Mouse (Mus musculus) heart, adult 9 months (tissue): Measurements from ENCODE around the gene Gm30083.
A peak's percentile ranks its signal among the peaks of the same experiment; 100 is the strongest.

Experiments used
- DNase-seq, 2 experiments: peaks; one replicate each; pipeline ENCODE4 v3.0.0; 2022; ENCODE audit warnings: low spot score in 2 of 2

Gene Gm30083

DNA sequence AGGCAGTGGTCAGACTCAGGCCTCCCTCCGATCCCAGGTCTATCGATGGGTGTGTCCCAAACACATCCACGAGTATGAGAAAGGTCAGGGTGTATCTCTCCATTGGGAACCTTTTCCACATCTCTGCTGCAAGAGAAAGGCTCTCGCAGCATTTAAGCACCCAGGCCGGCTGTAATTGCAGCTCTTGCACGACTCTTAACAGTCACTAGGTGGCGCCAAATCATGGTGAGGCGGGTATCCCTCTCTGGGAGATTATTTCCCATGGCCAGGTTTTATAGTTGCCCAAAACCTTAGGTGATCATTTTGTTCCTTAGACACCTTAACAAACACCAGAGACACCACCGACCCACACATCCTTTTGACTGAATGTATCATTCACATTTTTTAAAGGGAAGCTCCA, 55.6 kb downstream of the Gm30083 start:
- peak in 1 of 2 experiments; percentile 14 for DNase-seq

DNA sequence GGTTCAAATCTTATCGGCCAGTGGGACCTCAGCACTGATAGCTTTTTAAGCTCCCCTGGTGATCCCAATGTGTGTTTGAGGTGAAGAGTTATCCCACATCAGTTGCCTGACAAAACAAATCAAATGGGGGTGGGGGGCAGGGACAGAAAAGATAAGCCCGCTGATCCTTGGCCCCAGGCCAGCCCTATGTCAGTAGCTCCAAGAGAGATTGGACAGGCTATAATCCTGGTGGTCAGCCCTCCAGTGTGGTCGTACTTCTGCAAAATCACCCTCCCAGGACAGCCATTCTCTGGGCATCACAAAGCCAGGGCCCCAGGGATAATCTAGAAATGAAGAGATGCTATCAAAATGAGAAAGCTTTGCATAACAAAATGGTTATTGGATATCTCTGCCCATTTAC, 56.1 kb downstream of the Gm30083 start:
- no peak for DNase-seq

DNA sequence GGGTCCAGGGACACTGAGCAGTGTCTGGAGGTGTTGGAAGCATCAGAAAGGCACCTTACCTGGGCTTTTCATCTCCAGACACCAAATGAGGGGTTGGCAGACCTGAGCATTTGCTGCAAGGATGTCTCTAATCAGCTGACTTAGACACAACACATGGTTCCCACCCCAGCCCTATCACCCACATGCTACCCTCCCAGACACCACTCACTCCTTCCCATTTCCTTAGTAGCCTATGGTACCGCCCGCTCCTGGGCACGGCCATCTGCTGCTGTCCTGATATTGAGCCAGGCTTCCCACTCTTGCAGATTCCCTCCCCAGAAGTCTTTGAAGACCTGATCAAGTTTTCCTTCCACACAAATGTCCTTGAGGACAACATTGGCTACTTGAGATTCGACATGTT, 56.8 kb downstream of the Gm30083 start:
- DNase-seq, result no peak

DNA sequence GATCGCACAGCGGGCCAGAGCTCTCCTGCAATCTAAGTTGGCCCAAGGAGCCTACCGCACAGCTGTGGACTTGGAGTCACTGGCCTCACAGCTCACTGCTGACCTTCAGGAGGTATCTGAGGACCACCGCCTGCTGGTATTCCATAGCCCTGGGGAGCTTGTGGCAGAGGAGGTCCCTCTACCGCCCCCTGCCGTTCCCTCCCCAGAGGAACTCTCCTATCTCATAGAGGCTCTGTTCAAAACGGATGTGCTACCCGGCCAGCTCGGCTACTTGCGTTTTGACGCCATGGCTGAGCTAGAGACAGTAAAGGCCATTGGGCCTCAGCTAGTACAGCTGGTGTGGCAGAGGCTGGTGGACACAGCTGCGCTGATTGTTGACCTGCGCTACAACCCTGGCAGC, 58.9 kb downstream of the Gm30083 start:
- no peak for DNase-seq

DNA sequence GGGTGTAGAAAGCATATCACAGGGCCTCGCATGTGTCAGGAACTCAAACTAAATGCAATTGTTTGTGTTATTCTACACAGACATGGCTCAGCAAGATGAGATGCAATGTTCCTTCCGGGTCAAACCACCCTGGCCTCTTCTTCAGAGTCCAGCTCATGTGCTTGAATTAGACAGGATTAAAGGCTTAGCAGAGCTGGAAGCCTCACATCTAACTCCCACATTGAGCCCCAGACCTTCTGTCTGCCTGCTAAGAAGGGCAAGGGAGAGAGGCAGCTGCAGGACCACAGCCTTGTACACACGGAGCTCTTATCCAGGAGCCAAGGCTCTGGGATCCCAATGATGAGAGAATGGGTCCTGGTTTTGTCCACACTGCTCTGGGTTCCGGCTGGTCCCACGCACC, 61.2 kb downstream of the Gm30083 start, which contains the start of gene Rbp3:
Gene Rbp3, plus strand, starts transcription at position 243 of the 400 bp plus-strand sequence.
- no peak for DNase-seq

DNA sequence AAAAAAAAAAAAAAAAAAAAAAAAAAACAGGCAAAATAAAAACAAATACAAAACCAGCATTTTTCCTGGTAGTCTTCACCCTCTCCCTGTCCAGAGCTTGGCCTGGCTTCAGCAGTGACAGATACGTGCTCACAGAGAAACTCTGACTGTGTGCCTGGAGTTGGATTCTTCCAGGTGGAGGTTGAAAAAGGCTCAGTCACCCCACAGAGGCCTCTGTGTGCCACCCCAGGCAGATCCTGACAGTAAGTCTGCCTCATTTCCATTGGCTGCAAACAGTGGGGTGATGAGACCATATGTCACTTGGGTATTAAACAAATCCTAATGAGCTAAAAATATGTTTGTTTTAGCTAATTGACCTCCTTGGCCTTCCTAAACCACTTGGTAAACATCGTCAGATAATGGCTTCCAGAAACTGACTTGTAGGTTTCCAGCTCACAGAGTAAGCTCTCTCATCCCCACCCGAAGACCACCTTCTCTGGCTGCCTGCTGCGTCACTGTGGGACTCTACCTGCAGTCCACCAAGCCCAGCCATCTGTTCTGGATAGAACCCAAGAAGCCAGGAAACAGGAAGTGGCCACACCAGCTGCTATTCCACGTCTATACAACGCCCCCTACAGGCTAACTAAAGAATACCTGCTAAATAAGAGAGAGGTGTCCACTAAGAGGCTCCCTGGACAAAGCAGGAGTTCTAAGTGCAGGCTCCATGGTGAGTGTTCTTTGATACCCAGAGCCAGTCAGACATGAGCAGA, 62.6 kb downstream of the Gm30083 start:
- DNase-seq, result no peak

DNA sequence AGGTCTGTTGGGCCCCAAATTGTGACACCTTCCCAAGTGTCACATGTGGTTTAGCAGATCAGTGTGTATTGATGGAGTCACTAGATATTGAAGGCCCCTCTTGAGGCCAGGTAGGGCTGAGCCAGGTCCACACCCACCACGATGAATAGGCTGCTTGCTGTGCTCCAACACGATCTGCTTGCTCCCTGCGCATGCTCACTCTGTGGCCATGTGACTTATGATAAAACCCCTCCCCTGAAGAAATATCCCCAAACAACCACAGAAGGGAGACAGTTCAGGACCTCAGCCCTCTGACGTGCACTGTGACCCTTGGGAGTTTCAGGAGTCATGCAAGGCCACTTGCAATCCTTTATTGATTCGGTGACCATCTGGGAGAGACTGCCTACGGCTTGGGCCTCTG, 68.9 kb downstream of the Gm30083 start:
- no peak for DNase-seq

DNA sequence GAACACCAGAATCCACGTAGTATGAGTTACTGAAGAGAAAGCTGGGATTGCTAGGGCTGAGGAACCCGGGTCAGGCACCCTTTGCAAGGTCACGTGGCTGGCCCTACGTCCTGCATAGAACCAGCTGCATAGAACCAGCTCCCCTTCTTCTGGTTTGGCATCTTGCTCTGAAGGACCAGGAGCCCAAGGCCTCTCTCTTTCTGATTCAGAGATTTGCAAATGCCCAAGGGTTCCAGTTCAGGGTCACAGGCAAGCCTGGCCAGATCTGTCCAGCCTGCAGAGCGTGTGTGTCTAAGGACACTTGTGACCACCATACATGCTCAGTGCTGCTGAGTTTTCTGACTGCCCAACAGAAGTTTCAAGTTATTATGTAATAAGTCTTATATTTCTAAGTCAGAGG, 72.8 kb downstream of the Gm30083 start:
- no peak for DNase-seq

DNA sequence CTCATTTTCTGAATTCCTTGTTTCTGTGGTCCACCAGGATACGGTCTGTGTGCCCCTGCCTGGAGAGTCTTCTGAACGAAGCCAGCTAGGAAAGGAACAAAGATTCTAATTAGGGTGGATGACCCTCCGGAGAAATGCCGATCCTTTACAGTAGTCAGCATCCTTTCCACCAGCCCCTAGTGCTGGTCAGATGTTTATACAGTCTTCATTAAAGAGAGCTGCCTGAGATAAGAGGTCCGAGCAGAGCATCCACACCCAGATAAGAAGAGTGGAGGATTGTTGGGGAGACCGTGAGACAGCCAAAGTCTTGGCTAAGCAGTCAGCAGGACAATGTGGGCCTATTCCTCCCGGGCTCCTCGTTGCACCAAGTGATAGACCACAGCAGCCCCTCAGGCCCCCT, 74.2 kb downstream of the Gm30083 start, which contains the start of gene Gdf2:
Gene Gdf2, plus strand, starts transcription at position 301 of the 400 bp plus-strand sequence.
- no peak for DNase-seq

DNA sequence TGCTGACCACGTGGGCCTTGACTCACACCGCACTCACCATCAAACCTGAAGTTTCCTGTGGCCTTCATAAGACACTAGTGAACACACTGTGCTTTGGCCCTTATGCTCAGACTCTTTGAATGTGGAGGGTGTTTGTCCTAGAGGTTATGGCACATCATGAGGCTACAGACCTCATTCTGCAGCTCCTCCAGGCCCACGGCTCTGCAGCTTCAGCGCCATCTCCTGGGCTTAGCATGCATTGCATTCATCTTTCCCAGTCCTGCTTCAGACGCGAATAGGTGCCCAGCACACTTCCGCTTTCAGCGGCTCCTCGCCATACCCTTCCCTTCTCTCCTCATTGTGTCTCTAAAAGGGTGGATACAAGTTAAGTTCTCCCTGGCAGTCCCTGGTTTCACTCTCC, 75.9 kb downstream of the Gm30083 start:
- peak in 1 of 2 experiments; percentile 43 for DNase-seq
